Mouse (Mus musculus): Measurements from ENCODE around the gene Phox2a.

Phox2a gene

DNA sequence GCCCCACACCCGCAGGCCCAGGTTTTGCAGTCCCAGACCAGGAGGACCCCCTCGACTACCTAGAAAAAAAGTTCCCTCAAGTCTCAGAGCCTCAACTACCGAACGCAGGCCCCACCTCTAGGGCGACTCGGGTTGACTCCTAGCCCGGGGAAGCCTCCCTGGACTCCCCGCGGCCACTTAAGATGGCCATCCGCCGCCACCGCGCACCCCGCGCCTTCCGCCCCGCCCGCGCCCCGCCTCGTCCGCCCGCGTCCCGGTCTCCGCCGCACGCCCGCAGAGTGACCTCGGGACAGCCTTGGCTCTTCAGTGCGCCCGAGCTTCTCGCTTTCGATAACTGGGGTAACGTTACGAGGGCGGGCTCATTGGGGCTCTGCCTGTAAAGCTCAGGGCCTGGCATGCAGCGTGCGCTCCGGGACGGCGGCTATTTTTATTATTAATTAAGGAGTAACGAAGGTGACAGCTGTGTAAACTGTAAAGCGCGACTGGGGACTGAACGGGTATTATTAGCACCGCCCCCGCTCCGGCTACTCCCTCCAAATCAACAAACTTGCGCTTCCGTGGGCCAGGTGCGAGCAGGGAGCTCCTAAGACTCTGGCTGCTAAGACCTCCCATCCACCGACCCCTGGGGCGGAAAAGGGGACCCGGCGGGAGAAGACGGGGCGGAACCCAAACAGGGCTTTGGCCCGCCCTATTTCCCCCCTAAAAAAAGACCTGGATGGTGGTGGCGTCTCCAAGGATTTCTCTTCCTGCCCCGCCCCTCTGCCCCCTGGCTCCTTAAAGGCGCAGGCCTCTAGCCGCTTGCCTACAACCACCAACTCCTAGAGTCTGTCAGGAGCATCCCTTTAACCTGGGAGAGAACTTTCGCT, 19.7 kb downstream of the Phox2a start, which contains the start of gene Inppl1:
Gene Inppl1 (minus strand): TSS at position 624 of the 866 bp plus-strand sequence.
- DNase-seq (ENCODE audit: low spot score in 2 of 2): peak in 1 of 2 experiments; percentile 15

DNA sequence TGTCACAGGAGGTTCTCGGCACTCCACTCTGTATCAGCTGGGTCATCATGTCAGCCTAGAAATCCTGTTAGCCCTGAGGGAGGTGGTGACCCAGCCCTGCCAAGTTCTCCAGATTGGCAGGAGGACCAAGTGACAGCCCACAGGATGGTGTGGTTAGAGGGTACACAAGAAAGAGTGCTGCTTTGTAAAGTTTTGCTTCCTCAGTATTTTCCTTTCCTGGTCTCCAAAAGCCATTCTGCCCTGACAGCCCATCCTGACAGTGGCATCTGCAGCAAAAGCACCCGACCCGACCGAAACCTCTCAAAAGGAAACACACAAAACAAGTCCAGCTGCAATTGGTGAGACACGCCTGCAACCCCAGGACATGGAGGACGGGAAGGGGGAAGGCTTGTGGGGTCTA, 26.1 kb downstream of the Phox2a start:
- no peak for DNase-seq (ENCODE audit: low spot score in 2 of 2)

DNA sequence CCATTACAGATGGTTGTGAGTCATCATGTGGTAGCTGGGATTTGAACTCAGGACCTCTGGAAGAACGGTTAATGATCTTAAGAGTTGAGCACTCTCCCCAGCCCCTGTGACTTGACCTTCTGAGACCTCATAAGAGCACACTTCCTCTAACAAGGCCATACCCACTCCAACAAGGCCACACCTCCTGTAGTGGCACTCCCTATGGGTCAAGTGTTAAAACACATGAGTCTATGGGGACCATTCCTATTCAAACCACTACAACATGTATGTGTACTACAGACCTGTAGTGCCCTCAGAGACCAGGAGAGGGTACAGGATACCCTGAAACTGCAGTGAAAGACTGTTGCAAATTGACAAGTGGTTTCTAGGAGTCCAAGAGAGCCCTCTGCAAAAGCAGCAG, 29.8 kb downstream of the Phox2a start:
- DNase-seq (ENCODE audit: low spot score in 2 of 2): no peak

DNA sequence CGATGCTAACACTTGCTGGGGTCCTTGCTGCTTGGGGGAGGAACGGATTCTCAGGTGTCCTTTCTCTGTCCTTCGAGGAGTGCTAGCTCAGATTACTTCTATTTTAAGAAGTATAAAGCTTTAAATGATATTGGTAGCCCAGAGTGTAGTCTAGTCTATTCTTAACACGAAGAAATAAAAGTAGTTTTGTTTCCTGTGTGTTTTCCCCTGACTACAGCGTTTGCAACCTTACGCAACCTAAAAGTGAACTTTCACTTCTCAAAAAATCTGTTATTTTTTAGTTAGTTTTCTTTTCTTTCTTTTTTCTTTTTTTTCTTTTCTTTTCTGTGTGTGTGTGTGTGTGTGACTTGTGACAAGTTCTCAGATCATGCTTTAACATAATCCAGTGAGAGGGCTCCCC, 33.6 kb downstream of the Phox2a start:
- DNase-seq (ENCODE audit: low spot score in 2 of 2): no peak

DNA sequence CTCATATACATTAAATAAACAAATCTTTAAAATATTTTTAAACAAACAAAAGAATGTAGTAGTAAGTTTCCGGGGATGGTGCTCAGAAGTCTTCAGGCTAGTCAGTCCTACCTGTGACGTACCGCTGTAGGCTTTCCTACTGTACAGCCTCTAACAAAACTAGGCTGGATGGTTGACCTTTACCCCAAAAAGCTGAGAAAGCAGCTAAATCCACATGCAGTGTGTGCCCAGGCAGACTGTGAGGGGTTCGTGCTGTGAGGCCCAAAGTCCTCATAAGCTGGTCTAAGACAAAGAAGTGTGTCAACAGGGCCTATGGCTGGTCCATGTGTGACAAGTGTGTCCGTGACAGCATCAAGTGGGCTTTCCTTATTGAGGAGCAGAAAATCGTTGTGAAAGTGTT, 34.7 kb downstream of the Phox2a start:
- no peak for DNase-seq (ENCODE audit: low spot score in 2 of 2)

DNA sequence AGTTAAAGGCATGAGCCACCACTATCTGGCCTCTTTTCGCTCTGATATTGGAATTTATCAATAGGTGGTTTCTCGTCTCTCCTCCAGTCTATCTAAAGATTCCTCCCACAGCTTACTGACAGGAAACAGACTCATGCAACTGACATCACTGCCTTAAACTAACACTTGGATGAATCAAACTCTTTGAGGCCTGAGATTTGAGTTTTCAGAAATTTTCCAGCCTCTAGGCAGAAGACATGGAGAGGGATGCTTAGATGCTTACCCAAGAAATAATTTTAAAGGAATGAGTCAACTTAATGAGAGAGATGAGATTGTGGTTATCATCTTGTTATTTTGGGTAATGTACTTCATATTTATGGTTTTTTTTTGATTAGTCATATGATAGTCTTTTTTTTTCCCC, 35.7 kb downstream of the Phox2a start:
- no peak for DNase-seq (ENCODE audit: low spot score in 2 of 2)

DNA sequence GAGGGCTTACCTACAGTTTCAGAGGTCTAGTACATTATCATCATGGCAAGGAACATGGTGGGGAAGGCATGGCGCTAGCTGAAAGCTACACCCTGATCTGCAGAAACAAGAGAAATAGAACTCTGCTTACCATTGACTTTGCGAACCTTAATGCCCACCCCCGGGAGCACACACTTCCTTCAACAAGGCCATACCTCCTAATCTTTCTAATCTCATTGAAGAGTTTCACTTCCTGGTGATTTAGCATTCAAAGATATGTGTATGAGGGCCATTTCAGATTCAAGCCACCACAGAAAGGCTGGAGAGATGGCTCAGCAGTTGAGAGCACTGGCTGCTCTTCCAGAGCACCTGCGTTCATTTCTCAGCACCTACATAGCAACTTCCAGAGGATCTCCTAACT, 39.0 kb downstream of the Phox2a start, which contains the start of gene Folr2:
Gene Folr2 (minus strand): TSS at position 101 of the 400 bp plus-strand sequence.
- no peak for DNase-seq (ENCODE audit: low spot score in 2 of 2)

DNA sequence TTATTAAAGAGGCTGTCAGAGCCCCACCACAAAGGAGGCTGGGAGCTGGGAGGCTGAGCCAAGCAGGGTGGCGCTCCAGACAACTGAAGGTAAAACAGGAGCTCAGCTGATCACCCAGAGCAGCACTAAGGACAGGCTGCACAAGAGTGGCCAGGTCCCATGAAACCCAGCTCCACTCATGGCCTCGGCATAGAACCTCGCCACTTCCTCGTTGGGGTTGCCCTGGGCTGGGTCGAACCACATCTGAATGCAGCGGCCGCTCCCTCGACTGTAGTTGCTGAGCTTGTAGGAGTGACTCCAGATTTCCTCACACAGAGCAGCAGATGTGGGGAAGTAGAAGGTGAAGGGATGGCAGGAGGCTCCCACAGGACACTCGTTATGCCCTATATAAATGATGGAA, 40.2 kb downstream of the Phox2a start:
- no peak for DNase-seq (ENCODE audit: low spot score in 2 of 2)

DNA sequence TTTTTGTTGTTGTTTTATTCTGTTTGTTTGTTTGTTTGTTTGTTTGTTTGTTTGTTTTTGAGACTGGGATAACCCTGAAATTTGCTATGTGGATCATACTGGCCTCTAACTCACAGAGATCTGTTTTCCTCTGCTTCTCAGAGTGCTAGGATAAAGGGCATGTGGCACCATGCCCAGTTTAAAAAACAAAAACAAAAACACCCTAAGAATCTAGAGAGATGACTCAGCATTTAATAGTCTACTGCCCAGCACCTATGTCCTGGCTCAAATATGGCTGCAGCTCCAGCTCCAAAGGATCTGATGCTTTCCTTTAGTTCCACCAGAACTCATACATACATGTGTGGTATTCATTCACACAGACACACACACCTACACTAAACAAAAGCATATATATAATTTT, 42.9 kb downstream of the Phox2a start:
- no peak for DNase-seq (ENCODE audit: low spot score in 2 of 2)

DNA sequence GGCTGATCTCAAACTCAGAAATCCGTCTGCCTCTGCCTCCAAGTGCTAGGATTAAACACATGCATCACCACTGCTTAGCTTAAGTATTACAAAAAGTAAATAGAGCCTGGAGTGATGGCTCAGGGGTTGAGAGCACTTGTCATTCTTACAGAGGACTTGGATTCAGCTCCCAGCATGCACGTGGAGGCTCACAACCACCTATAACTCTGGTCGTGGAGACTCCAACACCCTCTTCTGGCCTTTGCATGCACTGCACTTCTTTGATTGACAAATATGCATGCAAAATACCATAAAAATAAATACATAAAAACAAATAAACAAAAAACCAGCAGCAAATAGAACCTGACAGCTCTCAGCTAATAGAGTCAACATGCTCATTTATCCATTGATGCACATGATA, 44.2 kb downstream of the Phox2a start:
- DNase-seq (ENCODE audit: low spot score in 2 of 2): no peak

DNA sequence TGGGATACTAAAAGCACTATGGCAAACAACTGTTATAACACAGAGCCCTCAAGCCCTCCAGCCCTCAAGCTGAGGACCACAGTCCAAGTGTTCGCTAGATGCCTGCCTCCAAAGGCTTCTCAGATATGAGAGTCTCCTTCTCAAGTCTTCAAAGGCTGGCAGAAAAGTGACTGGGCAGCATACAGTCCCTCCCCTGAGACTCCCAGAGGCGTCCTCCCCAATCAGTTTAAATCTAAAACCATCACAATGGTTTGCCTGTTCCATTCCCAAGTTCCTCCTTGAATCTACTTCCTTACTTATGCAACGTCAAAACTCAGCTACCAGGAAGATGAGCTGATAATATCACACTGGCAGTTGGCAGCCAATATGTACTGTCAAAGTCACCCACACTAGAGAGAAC, 45.3 kb downstream of the Phox2a start, which contains the start of gene Anapc15:
Gene Anapc15 (plus strand): TSS at position 301 of the 400 bp plus-strand sequence.
- no peak for DNase-seq (ENCODE audit: low spot score in 2 of 2)

DNA sequence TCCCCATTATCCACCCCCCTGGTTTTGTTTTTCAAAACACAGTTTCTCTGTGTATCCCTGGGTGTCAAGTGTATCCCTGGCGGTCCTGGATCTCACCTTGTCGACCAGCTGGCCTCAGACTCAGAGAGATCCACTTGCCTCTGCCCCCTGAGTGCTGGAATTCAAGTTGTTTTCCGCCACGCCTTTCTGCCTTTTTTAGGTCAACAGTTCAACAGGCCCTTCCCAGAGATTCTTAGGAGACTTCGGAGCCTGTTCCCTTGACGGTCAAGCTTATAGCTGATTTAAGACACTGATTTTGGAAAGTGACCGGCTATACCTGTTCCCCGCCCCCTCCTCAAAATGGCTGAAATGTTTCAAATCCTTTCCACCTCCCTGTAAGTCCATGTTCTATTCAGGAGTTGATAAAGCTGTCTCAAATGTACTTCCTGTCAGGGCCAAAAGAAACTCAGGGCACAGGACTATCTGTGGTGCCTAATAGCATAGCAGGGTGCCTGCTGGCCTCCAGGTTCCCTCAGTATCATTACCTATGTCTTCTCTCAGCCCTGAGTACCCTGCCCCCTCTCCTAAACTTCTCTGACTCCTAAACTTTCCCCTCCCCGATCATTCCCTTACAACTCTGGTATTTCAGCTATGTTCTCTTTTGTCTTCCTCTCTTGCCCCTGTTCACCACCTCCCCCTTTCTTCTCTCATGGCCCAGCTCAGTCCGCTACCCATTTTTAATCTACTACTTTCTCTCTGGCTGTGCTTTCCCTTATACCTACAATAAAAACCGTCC, 48.6 kb downstream of the Phox2a start:
- DNase-seq (ENCODE audit: low spot score in 2 of 2): no peak

DNA sequence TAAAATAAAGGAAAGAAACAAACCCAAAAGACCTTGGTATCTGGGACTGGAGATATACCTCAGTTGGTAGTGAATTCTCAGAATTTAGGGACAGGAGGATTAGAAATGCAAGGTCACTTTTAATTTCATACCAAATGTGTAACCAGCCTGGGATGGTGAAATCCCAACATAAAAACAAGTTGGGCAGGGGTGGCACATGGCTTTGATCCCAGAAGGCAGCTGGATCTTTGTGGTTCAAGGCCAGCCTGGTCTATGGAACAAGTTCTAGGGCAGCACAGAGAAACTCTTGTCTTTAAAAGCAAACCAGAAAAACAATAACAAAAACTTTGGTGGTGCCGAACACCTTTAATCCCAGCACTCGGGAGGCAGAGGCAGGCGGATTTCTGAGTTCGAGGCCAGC, 49.4 kb downstream of the Phox2a start:
- DNase-seq (ENCODE audit: low spot score in 2 of 2): no peak

DNA sequence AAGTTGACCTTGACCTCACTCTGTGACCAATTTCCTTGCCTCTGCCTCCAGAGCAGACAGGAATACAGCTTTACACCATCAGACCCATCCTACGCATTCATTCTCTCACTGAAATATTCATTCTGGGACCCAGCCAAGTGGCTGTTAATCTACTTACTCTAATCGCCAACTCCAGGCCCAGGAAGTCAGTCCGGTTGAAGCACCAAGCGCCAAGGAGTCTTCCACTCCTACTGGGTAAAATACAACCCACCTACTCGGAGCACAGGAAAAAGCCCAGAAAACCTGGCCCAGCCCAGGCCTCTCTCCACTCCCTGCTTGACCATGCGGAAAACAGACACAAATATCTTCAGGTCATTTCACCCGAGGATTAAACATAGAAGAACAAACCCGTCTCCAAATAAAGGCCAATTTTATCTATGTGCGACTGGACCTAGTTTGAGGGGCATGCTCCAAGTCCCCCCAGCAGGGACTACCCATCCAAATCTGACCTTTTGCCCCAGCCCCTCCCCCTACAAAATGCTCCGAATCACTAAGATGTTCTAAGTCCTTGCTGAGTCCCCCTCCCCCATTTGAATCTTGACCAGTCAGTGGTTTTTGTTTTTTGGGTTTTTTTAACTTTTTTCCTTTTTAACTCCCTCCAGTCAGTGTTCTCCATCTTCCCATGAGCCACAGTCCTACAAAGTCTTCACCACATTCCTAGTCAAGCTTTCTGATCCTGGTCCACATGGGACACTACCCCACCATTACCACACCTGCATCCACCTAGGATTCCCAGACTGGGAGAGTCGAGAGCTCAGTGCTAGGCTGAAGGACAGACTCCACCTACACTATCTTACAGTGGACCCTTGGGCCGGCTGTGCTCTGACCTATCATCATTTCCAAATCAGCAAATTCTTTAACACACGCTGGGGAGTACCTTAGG, 50.4 kb downstream of the Phox2a start:
- DNase-seq (ENCODE audit: low spot score in 2 of 2): no peak

DNA sequence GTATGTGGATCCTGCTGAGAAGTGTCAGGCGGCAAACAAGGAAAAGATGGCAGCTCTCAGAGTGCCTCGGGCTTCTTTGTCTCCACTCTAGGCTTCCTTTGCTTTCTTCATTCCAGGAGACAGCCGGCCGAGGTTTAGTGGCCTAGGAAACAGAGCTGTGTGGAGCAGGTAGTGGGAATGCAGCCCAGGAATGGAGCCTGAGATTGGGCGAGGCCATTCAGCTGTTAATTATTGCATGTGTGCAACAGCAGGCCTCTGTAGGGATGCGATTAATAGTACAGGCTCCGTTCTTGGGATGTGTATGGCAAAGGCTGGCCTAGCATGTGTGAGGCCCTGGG, 51.0 kb downstream of the Phox2a start:
- no peak for DNase-seq (ENCODE audit: low spot score in 2 of 2)

DNA sequence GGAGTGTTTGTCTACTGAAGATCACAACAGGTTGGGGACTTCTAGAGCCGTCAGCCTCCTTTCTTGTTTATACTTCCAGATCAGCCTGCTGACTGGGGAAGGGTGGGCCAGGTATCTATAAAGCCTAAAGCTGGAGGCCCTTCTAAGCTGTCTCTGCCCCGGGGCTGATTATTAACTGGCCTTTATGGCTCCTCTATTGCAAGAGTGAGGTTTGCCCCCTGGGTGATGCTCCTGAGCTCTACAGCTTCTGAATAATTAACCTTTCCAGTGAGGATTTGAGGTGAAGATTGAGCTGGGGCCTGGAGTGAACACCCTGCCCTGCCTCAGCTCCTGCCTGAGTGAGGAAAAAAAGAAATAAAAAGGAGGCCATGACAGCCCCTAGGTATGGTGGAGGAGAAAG, 52.5 kb downstream of the Phox2a start, which contains the start of gene Folr1:
Gene Folr1 (minus strand): TSS at position 160 of the 400 bp plus-strand sequence.
- DNase-seq (ENCODE audit: low spot score in 2 of 2): no peak

DNA sequence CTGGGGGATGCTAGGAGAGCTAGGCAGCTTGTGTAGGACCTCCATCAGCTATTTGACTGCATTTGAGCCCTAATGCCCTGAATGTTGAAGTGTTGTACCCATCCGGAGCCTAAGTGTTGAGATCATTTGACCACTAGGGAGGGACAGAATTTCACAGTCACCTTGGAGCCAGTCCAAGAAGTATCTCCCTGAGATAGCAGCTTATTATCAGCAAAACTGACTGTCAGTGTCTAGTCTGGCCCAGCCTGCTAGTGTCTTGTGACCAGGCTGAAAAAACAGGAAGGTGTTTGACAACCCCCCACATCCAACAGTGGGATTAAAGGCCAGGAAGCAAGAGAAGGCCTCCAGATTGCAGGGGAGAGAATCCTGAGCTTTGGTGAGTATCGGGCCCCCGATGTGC, 53.2 kb downstream of the Phox2a start:
- no peak for DNase-seq (ENCODE audit: low spot score in 2 of 2)
